Mouse (Mus musculus) hindbrain, embryonic 14.5 days (tissue): Measurements from ENCODE around the gene Gm9913. TPM values are rescaled to one million over a fixed set of nuclear protein-coding genes. Genes with fewer than 3 reads are reported as not detected.

Experiments
- ATAC-seq: fragments of 200-750 bp; cut with Nextera tagmentation; 2 replicates; pipeline ENCODE4 v1.8.0; 2017; ENCODE audit warnings: moderate number of reproducible peaks, mild to moderate bottlenecking, moderate TSS enrichment, moderate library complexity; ENCODE audit not compliant: low FRiP score
- DNase-seq: peaks from one replicate; pipeline ENCODE4 v3.0.0-alpha.2; 2015; ENCODE audit warnings: low spot score
- H3K27ac ChIP-seq: fragments of 300-500 bp; sonication (generic); 2 replicates; pipeline ENCODE4 v1.5.1; 2014; ENCODE audit warnings: mild to moderate bottlenecking, moderate library complexity
- H3K27me3 ChIP-seq: fragments of 300-500 bp; sonication (generic); 2 replicates; pipeline ENCODE4 v1.6.1; 2014; ENCODE audit warnings: mild to moderate bottlenecking, low read length, mixed read lengths; ENCODE audit not compliant: control insufficient read depth, insufficient read depth
- H3K36me3 ChIP-seq: fragments of 300-500 bp; sonication (generic); replicated peaks from 2 replicates; pipeline ENCODE4 v1.6.1; 2014; ENCODE audit not compliant: control insufficient read depth, insufficient read depth
- H3K4me1 ChIP-seq: fragments of 300-500 bp; sonication (generic); replicated peaks from 2 replicates; pipeline ENCODE4 v1.6.1; 2014; ENCODE audit warnings: antibody characterized with exemption, low read length, mixed read lengths; ENCODE audit not compliant: control insufficient read depth, insufficient read depth
- H3K4me2 ChIP-seq: fragments of 300-500 bp; sonication (generic); replicated peaks from 2 replicates; pipeline ENCODE4 v1.6.1; 2014; ENCODE audit warnings: mild to moderate bottlenecking, moderate library complexity
- H3K4me3 ChIP-seq: fragments of 300-500 bp; sonication (generic); replicated peaks from 2 replicates; pipeline ENCODE4 v1.5.1; 2014; ENCODE audit warnings: mild to moderate bottlenecking, low read length
- H3K9ac ChIP-seq: fragments of 300-500 bp; sonication (generic); 2 replicates; pipeline ENCODE4 v1.6.1; 2014
- H3K9me3 ChIP-seq: fragments of 300-500 bp; sonication (generic); 2 replicates; pipeline ENCODE4 v1.6.1; 2016; ENCODE audit warnings: low read length; ENCODE audit not compliant: control insufficient read depth
- WGBS: fragments of 180-500 bp; shearing (Covaris S2); extraction: QIAGEN DNeasy Blood & Tissue Kit; methylation state at CpG from one replicate; pipeline ENCODE4 v1.1.7; 2014; 5-methylcytosine and 5-hydroxymethylcytosine counted together
- polyA plus RNA-seq: library from polyadenylated mRNA; unstranded; fragments of >200 nt; fragmentation: Nextera tagmentation; extraction: Ambion mirVana; gene quantifications from 2 replicates; pipeline ENCODE4 v1.2.1, GENCODE M21; 2014

The Gm9913 gene
- polyA plus RNA-seq, 1 experiment from 2014 or later = not detected

DNA sequence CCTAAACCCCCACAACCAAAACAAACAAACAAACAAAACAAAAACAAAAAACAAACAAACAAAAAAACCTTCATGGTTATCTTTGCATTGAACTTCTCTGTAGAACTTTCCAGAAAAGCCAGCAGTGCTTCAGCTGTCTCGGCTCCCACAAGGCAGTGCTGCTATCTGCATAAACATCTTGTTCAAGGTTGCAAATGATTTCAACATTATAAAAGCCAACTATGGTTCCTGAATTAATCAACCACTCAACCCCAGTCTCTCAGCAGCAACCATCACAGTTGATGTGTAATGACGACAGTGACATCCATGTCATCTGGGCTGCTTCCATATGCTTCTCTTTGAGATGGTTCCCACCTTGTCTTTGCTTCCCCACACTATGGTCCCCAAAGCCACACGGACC is 34.8 kb downstream of the Gm9913 start:
- no peak overlapping the region for H3K4me2 ChIP-seq
- no peak overlapping the region for H3K27ac ChIP-seq
- H3K9me3 ChIP-seq = no peaks in the 10 kb centered on the region
- H3K4me1 ChIP-seq = no peaks in the 10 kb centered on the region
- WGBS = 87% methylated on average over 3 of the region's 3 CpGs
- ATAC-seq = no peak
- no peaks in the 10 kb centered on the region for H3K36me3 ChIP-seq
- H3K9ac ChIP-seq = no peak overlapping the region
- DNase-seq = no peak
- no peaks in the 10 kb centered on the region for H3K27me3 ChIP-seq
- no peak overlapping the region for H3K4me3 ChIP-seq

- Histone ChIP-seq H3K4me3 (no peak overlapping the region), H3K36me3 (no peaks in the 10 kb centered on the region), H3K4me1 (no peaks in the 10 kb centered on the region), H3K9ac (no peak overlapping the region), H3K4me2 (no peak overlapping the region), H3K27me3 (no peaks in the 10 kb centered on the region), H3K27ac (no peak overlapping the region), H3K9me3 (no peaks in the 10 kb centered on the region)
- no peak for ATAC-seq
- no peak for DNase-seq
- WGBS = 82% methylated on average over 7 of the region's 7 CpGs
Measured at GRCm38 (mm10) chr2:125540579-125540978, 35.7 kb downstream of the Gm9913 start.

DNA sequence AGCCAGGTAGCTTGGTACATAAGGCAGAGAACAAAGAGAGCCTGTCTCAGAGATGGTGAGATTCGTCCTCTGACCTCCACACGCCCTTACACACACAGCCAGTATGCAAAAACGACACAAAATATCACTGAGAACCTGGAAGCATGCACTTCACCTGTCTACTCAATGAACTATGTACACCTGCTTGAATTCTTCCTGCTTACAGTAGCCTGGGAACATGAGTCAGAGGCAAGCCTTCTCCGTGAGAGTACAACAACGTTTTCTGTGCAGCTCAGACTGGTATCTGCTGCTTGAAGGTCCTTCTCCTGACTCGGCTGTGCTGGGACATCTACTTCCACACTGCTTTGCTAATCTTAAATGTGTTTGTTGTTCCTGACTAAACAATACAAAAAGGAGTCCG is 36.6 kb downstream of the Gm9913 start:
- Histone ChIP-seq H3K36me3 (no peaks in the 10 kb centered on the region), H3K4me2 (no peak overlapping the region), H3K4me1 (no peaks in the 10 kb centered on the region), H3K9me3 (0 out of 2 replicates have a peak, but pooled peaks cover 3% of the 10 kb centered on the region), H3K27ac (no peak overlapping the region), H3K9ac (no peak overlapping the region), H3K4me3 (no peak overlapping the region), H3K27me3 (no peaks in the 10 kb centered on the region)
- whole genome bisulfite sequencing = 85% methylated on average over 7 of the region's 7 CpGs
- DNase-seq (no peak), ATAC-seq (no peak)

- no peak overlapping the region for H3K27ac ChIP-seq
- H3K27me3 ChIP-seq = no peaks in the 10 kb centered on the region
- H3K4me1 ChIP-seq = no peaks in the 10 kb centered on the region
- WGBS = 83% methylated on average over 1 of the region's 1 CpGs
- no peak overlapping the region for H3K4me3 ChIP-seq
- ATAC-seq = no peak
- DNase-seq = no peak
- H3K9me3 ChIP-seq = 0 out of 2 replicates have a peak, but pooled peaks cover 3% of the 10 kb centered on the region
- no peak overlapping the region for H3K4me2 ChIP-seq
- no peaks in the 10 kb centered on the region for H3K36me3 ChIP-seq
- no peak overlapping the region for H3K9ac ChIP-seq
Measured at GRCm38 (mm10) chr2:125543646-125544045, 38.8 kb downstream of the Gm9913 start.

- H3K9ac ChIP-seq = no peak overlapping the region
- DNase-seq = no peak
- H3K4me1 ChIP-seq = no peaks in the 10 kb centered on the region
- no peak overlapping the region for H3K4me3 ChIP-seq
- 0 out of 2 replicates have a peak, but pooled peaks cover 3% of the 10 kb centered on the region for H3K9me3 ChIP-seq
- ATAC-seq = no peak
- 88% methylated on average over 3 of the region's 3 CpGs for WGBS
- H3K27ac ChIP-seq = no peak overlapping the region
- no peaks in the 10 kb centered on the region for H3K36me3 ChIP-seq
- no peak overlapping the region for H3K4me2 ChIP-seq
- no peaks in the 10 kb centered on the region for H3K27me3 ChIP-seq
Measured at GRCm38 (mm10) chr2:125544986-125545385, 40.1 kb downstream of the Gm9913 start.

- Histone ChIP-seq H3K4me3 (no peak overlapping the region), H3K9me3 (0 out of 2 replicates have a peak, but pooled peaks cover 3% of the 10 kb centered on the region), H3K27me3 (no peaks in the 10 kb centered on the region), H3K4me1 (no peaks in the 10 kb centered on the region), H3K9ac (no peak overlapping the region), H3K4me2 (no peak overlapping the region), H3K36me3 (no peaks in the 10 kb centered on the region), H3K27ac (no peak overlapping the region)
- no peak for DNase-seq
- 73% methylated on average over 1 of the region's 1 CpGs for WGBS
- ATAC-seq = no peak
Measured at GRCm38 (mm10) chr2:125548806-125549578, 44.1 kb downstream of the Gm9913 start.

DNA sequence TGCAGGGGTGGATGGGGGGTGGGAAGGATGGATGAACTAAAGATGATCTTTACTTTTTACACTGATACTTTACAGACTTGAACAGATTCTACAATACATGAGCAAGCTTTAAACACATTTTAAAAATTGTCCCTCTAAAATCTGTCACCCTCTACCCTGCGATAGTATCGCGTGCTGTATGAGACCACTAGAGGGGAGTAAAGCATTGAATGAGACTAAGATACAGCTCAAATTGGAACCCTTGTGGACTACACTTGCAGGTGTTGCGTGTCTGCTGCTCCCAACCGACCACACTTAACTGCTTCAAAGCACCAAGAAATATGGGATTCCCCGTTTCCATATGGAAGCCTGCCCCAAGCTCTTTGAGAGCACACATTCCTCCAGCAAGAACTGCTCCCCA is 50.9 kb downstream of the Gm9913 start:
- no peak for DNase-seq
- WGBS = 79% methylated on average over 6 of the region's 6 CpGs

More for the DNA sequence above, 50.9 kb downstream of the Gm9913 start:
- H3K9me3 ChIP-seq = no peaks in the 10 kb centered on the region
- ATAC-seq = no peak
- no peaks in the 10 kb centered on the region for H3K36me3 ChIP-seq
- H3K27me3 ChIP-seq = no peaks in the 10 kb centered on the region
- H3K4me2 ChIP-seq = no peak overlapping the region
- 0 out of 2 replicates have a peak, but pooled peaks cover 7% of the 10 kb centered on the region for H3K4me1 ChIP-seq
- no peak overlapping the region for H3K4me3 ChIP-seq
- no peak overlapping the region for H3K9ac ChIP-seq
- H3K27ac ChIP-seq = no peak overlapping the region

Other genes with a start within 250 kb of the Gm9913 start
- gene Fbn1, start 2.9 kb downstream of the Gm9913 start, polyA plus RNA-seq = 5.4 and 6.7 TPM in 2 replicates
- gene Cep152, start 120.0 kb downstream of the Gm9913 start, polyA plus RNA-seq = 2.8 and 3.2 TPM in 2 replicates
- gene Eid1, start 168.0 kb downstream of the Gm9913 start, polyA plus RNA-seq = 552 and 600 TPM in 2 replicates
- gene Shc4, start 219.1 kb downstream of the Gm9913 start, polyA plus RNA-seq = 3.3 and 3.8 TPM in 2 replicates